Mouse (Mus musculus) heart, adult 2 months (tissue): ENCODE data around the gene C2cd5.

Experiments used
- CTCF ChIP-seq: fragments of 200-600 bp; IDR thresholded peaks from 2 replicates; pipeline ENCODE4 v1.8.1; 2022; ENCODE audit warnings: antibody characterized with exemption, mild to moderate bottlenecking, moderate library complexity
- EP300 ChIP-seq: fragments of 200-500 bp; IDR thresholded peaks from 2 replicates; pipeline ENCODE4 v1.6.1; 2011; ENCODE audit warnings: low read depth, low read length, control low read depth; ENCODE audit not compliant: insufficient read depth
- POLR2A ChIP-seq: fragments of 200-500 bp; IDR thresholded peaks from 2 replicates; pipeline ENCODE4 v1.6.1; 2011; ENCODE audit warnings: mild to moderate bottlenecking, low read depth, low read length, control low read depth; ENCODE audit not compliant: insufficient read depth

DNA sequence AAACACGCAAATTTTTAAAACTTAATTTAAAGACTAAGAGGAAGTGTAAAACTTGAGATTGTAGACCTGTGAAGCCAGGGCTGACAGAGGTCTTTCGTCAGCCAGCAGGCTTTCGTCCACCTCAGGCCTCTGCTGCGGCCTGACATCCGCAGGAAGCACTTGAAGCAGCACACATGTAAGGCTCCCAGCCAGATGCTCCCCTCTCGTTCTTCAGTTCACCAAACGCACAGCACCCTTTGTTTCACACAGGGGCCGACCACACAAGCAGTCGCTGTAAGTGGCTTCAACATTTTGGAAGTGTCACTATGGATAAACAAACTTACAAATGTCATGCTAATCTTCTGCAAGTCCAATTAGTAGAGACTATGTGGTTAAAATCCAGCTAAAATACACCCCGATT, 72.5 kb downstream of the C2cd5 start:
- no peak for TF ChIP-seq EP300
- no peak for TF ChIP-seq CTCF
- TF ChIP-seq POLR2A, result no peak
